Mouse (Mus musculus): ENCODE data around the gene Sectm1b. TPM values are rescaled to one million over a fixed set of nuclear protein-coding genes. Genes with fewer than 3 reads are reported as not detected.
"Not testable (repeated sequence)": the region's sequence is repeated elsewhere in the genome, so short reads cannot be mapped to it uniquely, and the experiment has no call there.

The Sectm1b gene
- not detected in 2 replicates for polyA plus RNA-seq (2016; fragmentation: Nextera tagmentation; extraction: Ambion mirVana)

DNA sequence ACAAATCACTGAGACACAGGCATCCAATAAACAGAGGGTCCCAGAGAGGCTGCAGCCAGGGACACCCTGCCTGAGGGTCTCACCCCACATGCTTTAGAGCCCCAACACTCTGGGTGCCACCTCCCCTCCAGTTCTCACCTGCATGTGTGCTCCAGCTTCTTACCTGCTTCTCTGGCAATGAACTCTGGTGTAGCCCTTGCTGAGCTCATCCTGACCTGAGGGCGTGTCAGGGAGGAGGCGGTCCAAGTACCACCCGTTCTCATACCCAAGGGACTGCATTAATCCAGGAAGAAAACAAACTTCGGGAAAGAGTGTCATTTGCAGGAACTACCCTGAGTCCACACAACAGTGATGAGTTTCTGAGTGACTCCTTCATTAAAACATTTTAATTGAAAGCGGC is at the start of gene Sectm1b:
Gene Sectm1b (minus strand): TSS at position 191 of the 400 bp plus-strand sequence.
- no peaks in the 10 kb centered on the region for H3K4me1 ChIP-seq
- WGBS = 74% methylated on average over 5 of the region's 5 CpGs

DNA sequence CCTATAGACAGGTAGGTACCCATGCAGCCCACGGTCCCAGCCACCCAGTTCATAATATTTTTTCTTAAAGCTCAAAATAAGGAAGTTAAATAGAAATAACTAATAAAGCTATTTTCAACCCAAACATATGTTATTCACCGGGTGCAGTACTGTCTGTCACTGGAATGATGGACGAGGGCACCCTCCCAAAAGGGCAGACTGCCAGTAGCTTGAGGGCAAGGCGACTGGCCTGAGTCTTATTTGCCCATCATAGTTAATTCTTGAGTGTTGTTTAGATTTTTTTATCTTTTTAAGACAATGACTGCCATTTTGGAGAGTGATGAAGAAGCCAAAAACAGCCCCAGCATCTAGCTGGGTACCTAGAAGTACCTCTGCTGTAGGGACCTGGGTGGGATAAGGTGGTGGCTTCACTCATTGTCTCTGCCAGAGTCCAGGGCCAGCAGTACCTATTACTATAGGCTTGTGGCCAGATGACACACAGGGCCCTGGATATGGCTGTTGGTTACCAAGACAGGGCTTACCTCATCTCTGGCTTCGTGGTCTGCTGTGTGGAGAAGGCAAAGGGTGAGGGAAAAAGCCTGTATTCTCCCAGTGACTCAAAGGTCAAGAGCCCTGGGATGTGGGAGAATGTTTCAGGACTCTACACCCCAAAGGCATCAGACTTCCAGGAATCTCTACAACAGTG is 48.9 kb upstream of the Sectm1b start:
- Histone ChIP-seq H3K27ac (replicated peaks) (no peak overlapping the region), H3K27me3 (ENCODE audit: low read depth, poor library complexity, severe bottlenecking) (no peaks in the 10 kb centered on the region), H3K4me3 (no peak overlapping the region), H3K36me3 (no peaks in the 10 kb centered on the region), H3K9me3 (replicated peaks) (no peaks in the 10 kb centered on the region), H3K4me1 (no peaks in the 10 kb centered on the region)
- WGBS = 85% methylated on average over 5 of the region's 5 CpGs
- no peak for DNase-seq (ENCODE audit: low spot score)

More for the DNA sequence above, at the start of gene Sectm1b:
- Histone ChIP-seq H3K4me3 (no peak within 1 kb of the TSS), H3K9me3 (replicated peaks) (no peaks in the 10 kb centered on the region), H3K27me3 (ENCODE audit: low read depth, poor library complexity, severe bottlenecking) (no peaks in the 10 kb centered on the region), H3K36me3 (no peaks in the 10 kb centered on the region), H3K27ac (replicated peaks) (no peak within 1 kb of the TSS)
- DNase-seq (ENCODE audit: low spot score) = no peak

DNA sequence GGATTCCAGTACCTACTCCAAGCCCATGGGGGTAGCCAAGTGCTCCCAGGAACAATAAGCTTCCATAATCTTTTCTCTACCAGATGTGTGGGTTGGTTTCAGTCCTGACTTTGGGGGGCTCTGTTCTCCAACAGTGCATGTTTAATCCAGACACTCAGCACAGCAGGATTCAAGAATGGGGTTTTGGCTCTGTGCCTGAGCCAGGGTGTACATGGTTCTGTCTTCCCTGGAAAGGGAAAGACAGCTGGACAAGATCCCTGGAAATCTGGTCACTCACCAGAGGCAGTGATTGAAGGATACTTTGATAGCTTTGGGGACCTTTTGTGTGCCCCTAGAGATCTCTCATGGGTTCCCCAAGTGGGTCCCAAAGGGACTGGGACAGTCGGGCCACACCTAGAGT is 48.2 kb upstream of the Sectm1b start:
- no peaks in the 10 kb centered on the region for H3K4me1 ChIP-seq
- WGBS = 88% methylated on average over 1 of the region's 1 CpGs
- DNase-seq (ENCODE audit: low spot score) = no peak
- no peaks in the 10 kb centered on the region for H3K27me3 ChIP-seq (ENCODE audit: low read depth, poor library complexity, severe bottlenecking)
- no peak overlapping the region for H3K27ac ChIP-seq (replicated peaks)
- H3K9me3 ChIP-seq (replicated peaks) = no peaks in the 10 kb centered on the region
- no peak overlapping the region for H3K4me3 ChIP-seq
- no peaks in the 10 kb centered on the region for H3K36me3 ChIP-seq

DNA sequence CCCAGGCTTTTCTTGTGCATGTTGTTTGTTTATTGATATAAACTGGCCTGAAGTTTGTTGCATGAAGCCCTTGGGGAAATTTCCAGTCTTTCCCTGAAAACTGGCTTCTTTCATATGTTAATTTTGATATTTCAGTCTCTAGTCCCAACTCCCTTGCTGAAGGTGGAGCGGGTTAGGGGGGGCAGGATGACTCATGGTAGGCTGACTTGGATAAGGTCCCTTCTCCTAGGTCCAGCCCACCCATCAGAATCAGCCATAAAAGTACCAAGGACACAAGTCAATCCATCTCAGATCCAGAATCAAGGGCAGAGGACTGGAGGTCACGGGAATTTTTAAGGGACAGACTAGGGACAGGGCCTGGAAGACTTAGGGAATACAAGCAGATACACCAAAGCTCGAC is 47.7 kb upstream of the Sectm1b start:
- whole genome bisulfite sequencing = 89% methylated on average over 3 of the region's 3 CpGs
- no peak for DNase-seq (ENCODE audit: low spot score)
- Histone ChIP-seq H3K27me3 (ENCODE audit: low read depth, poor library complexity, severe bottlenecking) (no peaks in the 10 kb centered on the region), H3K4me1 (no peaks in the 10 kb centered on the region), H3K27ac (replicated peaks) (no peak overlapping the region), H3K4me3 (no peak overlapping the region), H3K36me3 (no peaks in the 10 kb centered on the region), H3K9me3 (replicated peaks) (no peaks in the 10 kb centered on the region)

DNA sequence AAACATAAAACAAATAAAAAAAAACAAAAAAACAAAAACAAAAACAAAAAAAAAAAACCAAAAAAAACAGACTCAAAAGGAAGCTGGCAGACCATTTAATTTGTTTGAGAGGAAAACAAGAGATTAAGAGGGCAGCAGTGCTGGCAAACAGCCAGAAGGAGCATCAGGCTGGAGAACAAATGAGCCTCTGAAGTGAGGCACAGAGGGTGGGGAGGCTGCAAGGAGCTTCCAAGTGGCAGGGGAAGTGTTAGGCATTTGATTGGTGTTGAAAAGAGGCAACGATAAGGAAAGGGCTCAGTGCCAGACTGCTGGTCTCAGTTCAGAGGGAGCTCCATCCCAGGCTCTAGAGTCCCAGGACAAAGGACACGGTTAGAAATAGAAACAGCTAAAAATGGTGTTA is 46.6 kb upstream of the Sectm1b start:
- Histone ChIP-seq H3K4me3 (no peak overlapping the region), H3K9me3 (replicated peaks) (no peaks in the 10 kb centered on the region), H3K27me3 (ENCODE audit: low read depth, poor library complexity, severe bottlenecking) (no peaks in the 10 kb centered on the region), H3K36me3 (no peaks in the 10 kb centered on the region), H3K4me1 (no peaks in the 10 kb centered on the region), H3K27ac (replicated peaks) (no peak overlapping the region)
- WGBS = 21% methylated on average over 2 of the region's 2 CpGs
- no peak for DNase-seq (ENCODE audit: low spot score)

DNA sequence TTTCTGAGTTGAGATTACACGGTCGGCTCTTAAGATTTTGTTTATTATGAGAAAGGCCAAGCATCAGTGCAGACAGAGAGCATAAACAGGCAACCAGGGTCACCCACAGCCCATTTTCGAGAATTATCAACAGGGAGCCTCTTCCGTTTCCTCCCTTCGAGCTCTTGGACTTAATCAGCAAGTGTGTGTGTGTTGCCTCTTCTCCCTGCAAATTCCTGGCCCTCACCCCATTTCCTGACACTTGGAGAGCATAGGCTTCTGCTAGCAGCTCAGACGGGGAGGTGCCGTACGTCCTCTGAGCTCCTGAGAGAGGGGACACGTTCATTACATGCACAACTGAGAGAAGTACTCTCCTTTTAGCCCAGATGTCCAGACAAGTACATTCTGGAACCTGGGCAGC is 44.7 kb upstream of the Sectm1b start:
- H3K27ac ChIP-seq (replicated peaks) = no peak overlapping the region
- 78% methylated on average over 9 of the region's 9 CpGs for WGBS
- no peak for DNase-seq (ENCODE audit: low spot score)

DNA sequence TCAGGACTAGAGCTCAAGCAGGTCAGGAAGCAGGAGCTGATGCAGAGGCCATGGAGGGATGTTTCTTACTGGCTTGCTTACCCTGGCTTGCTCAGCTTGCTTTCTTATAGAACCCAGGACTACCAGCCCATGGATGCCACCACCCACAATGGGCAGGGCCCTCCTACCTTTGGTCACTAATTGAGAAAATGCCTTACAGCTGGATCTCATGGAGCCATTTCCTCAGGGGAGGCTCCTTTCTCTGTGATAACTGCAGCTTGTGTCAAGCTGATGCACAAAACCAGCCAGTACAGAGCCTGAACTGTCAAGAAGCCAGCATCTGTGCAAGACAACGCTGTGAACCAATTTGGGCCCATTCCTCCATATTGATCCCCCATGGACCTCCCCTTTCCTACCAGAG is 43.9 kb upstream of the Sectm1b start:
- H3K4me1 ChIP-seq; DNase-seq (ENCODE audit: low spot score); H3K27me3 ChIP-seq (ENCODE audit: low read depth, poor library complexity, severe bottlenecking); H3K9me3 ChIP-seq (replicated peaks); H3K4me3 ChIP-seq; H3K27ac ChIP-seq (replicated peaks); H3K36me3 ChIP-seq: not testable (repeated sequence)
- 70% methylated on average over 1 of the region's 1 CpGs for WGBS

More for the DNA sequence above, 44.7 kb upstream of the Sectm1b start:
- Histone ChIP-seq H3K36me3 (no peaks in the 10 kb centered on the region), H3K4me3 (no peak overlapping the region), H3K27me3 (ENCODE audit: low read depth, poor library complexity, severe bottlenecking) (no peaks in the 10 kb centered on the region), H3K9me3 (replicated peaks) (no peaks in the 10 kb centered on the region), H3K4me1 (no peaks in the 10 kb centered on the region)

DNA sequence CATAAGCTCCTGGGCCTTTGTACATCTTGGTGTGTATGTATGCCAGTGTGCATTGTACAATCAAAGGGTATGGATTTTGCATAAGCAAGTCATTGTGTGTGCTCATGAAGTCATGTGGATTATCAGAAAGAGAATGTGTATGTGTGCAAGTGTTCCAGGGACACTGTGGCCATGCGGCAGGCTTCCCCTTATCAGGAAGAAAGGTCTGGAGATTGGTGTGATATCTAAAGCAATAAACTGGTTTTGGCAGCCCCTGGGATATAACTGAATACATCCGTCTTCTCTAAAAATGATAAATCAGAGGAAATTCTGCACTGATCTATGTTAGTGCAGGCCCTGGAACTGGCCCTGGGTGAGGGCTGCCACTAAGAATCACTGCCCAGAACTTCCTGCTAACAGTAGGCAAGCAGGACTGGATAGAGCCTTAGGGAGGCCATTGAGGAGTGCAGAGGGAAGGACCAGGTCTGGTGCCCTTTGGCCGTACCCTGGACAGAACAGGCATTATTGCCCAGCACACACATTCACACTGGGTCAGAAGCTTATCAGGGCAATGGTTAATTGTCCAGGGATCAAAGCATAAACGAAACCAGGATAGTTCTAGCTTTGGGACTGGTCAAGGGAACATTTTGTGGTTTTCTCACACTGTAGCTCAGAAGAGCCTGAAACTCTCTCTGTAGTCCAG is 37.9 kb upstream of the Sectm1b start:
- H3K27ac ChIP-seq (replicated peaks) = no peak overlapping the region
- no peak for DNase-seq (ENCODE audit: low spot score)
- 94% methylated on average over 4 of the region's 4 CpGs for WGBS
- no peaks in the 10 kb centered on the region for H3K4me1 ChIP-seq
- no peaks in the 10 kb centered on the region for H3K36me3 ChIP-seq
- no peak overlapping the region for H3K4me3 ChIP-seq
- no peaks in the 10 kb centered on the region; the same call in 1 of the 2 replicates for H3K9me3 ChIP-seq (replicated peaks)
- H3K27me3 ChIP-seq (ENCODE audit: low read depth, poor library complexity, severe bottlenecking) = no peaks in the 10 kb centered on the region

DNA sequence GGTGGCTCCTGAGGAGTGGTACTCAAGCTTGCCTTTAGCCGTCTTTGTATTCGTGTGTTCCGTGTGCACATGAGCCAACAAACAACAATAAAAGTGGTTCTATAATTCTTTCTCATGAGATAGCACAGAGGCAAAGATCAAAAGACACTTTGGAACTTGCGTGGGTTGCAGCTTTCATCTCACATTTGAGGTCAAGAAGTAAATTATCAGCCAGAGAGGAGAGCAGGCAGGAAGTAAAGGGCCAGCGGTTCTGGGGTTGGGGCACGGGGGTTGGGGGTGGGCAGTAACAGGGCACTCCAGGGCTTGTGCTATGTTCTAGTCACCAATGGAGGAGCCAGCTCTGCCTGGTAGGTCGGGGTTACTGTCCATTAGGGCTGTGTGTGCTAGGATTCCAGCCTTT is 37.3 kb upstream of the Sectm1b start:
- Histone ChIP-seq H3K27me3 (ENCODE audit: low read depth, poor library complexity, severe bottlenecking) (no peaks in the 10 kb centered on the region), H3K36me3 (no peaks in the 10 kb centered on the region), H3K27ac (replicated peaks) (no peak overlapping the region), H3K4me1 (no peaks in the 10 kb centered on the region), H3K4me3 (no peak overlapping the region), H3K9me3 (replicated peaks) (no peaks in the 10 kb centered on the region; the same call in 1 of the 2 replicates)
- WGBS = 77% methylated on average over 7 of the region's 7 CpGs
- DNase-seq (ENCODE audit: low spot score) = no peak

DNA sequence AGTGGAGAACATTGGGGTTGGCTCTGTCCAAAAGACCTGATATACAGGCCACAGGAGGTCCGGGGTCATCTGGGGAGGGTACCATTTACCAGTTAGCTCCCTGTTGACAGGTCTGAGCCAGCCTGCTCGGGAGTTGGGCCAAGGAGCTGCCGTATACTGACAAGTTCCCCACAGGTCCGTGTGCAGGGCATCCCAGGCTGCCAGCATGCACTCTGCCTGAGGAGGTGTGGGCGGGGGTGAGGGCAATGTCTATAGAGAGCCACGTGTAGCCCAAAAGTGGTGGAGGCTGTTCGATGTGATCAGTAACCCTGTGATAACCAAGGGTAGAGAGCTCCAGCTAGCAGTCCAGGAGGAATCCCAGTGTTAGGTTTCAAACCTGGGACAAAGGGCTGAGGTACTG is 36.4 kb upstream of the Sectm1b start:
- Histone ChIP-seq H3K36me3 (no peaks in the 10 kb centered on the region), H3K27me3 (ENCODE audit: low read depth, poor library complexity, severe bottlenecking) (no peaks in the 10 kb centered on the region), H3K4me3 (no peak overlapping the region), H3K9me3 (replicated peaks) (no peaks in the 10 kb centered on the region; the same call in 1 of the 2 replicates), H3K4me1 (no peaks in the 10 kb centered on the region), H3K27ac (replicated peaks) (no peak overlapping the region; the same call in 1 of the 2 replicates)
- 79% methylated on average over 7 of the region's 7 CpGs for WGBS
- DNase-seq (ENCODE audit: low spot score) = no peak

DNA sequence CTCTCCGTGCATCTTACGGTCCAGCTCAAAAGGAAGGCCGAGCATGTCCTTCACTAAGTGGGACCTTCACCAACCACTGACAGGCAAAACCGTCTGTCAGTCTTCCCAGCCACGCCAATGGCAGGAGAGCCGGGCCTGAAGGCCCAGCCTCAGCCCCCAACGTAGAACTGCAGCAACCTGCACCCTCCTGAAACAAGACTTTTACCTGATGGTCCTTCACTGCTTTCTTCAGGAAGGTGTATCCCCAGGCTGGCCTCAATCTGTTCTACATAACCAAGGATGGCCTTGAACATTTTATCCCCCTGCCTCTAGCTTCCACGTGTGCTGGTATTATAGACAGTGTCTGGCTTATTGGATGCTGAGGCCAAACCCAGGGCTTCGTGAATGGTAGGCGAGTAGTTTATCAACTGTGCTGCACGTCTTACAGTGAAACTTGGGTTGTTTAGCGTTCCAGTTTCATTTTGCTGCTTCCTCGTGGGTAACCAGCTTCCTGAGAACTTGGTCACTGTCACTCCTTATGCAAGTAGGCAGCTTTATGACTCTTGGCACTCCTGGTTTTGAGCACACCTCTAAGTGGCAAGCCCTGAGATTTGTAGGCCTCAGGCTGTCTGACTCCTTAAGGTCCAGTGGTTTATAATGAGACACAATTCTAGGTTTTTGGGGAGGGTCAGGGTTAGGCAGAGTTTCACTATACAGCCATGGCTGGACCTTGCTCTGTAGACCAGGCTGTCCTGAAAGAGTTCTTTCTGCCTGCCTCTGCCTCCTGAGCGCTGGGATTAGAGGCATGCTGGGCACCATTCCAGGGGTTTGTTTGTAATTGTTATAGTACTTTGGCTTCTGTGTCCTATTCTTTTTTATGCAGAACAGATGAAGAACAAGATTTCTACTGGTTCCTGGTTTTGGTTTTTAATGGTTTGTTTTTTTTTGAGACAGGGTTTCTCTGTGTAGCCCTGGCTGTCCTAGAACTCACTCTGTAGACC is 29.5 kb upstream of the Sectm1b start:
- 90% methylated on average over 14 of the region's 14 CpGs for WGBS
- H3K36me3 ChIP-seq = no peaks in the 10 kb centered on the region
- no peaks in the 10 kb centered on the region for H3K4me1 ChIP-seq
- no peaks in the 10 kb centered on the region for H3K9me3 ChIP-seq (replicated peaks)
- H3K4me3 ChIP-seq = no peak overlapping the region
- DNase-seq (ENCODE audit: low spot score) = no peak
- H3K27me3 ChIP-seq (ENCODE audit: low read depth, poor library complexity, severe bottlenecking) = no peaks in the 10 kb centered on the region
- H3K27ac ChIP-seq (replicated peaks) = no peak overlapping the region

DNA sequence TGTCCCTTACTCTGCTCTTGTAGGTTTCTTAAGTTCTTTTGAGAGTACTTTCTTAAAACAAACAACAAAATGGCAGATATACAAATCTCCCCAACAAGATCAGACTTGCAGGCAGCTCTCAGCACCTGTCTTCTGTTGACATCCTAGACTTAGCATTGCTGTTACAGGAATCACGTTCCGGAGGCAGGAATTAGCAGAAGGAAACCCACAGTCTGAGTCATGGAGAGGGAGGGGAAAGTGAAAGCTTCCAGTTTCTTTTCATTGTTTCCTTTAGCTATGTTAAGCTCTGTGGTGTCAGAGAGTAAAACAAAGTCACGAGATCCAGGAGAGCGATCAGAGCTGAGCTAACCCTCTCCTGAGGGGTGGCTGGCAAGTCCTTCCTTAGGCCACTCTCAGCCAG is 27.6 kb upstream of the Sectm1b start:
- Histone ChIP-seq H3K9me3 (replicated peaks) (no peaks in the 10 kb centered on the region), H3K4me3 (no peak overlapping the region), H3K27ac (replicated peaks) (no peak overlapping the region), H3K36me3 (no peaks in the 10 kb centered on the region), H3K27me3 (ENCODE audit: low read depth, poor library complexity, severe bottlenecking) (no peaks in the 10 kb centered on the region), H3K4me1 (no peaks in the 10 kb centered on the region)
- DNase-seq (ENCODE audit: low spot score) = no peak
- 69% methylated on average over 4 of the region's 4 CpGs for WGBS
